Mouse (Mus musculus) hindbrain, embryonic 11.5 days (tissue): ENCODE data around the gene Etv1. TPM values are rescaled to one million over a fixed set of nuclear protein-coding genes. Genes with fewer than 3 reads are reported as not detected.

Source experiments
- ATAC-seq: fragments of 200-750 bp; cut with Nextera tagmentation; 2 replicates; pipeline ENCODE4 v1.8.0; 2017; ENCODE audit warnings: mild to moderate bottlenecking, moderate TSS enrichment, moderate library complexity; ENCODE audit not compliant: low FRiP score
- DNase-seq: peaks from one replicate; pipeline ENCODE4 v3.0.0-alpha.2; 2015; ENCODE audit warnings: low spot score
- H3K27ac ChIP-seq: fragments of 300-500 bp; sonication (generic); 2 replicates; pipeline ENCODE4 v1.5.1; 2014; ENCODE audit warnings: mild to moderate bottlenecking, low read depth, low read length
- H3K27me3 ChIP-seq: fragments of 300-500 bp; sonication (generic); 2 replicates; pipeline ENCODE4 v1.6.1; 2014; ENCODE audit warnings: mild to moderate bottlenecking, low read length, moderate library complexity, mixed read lengths; ENCODE audit not compliant: control insufficient read depth, insufficient read depth
- H3K36me3 ChIP-seq: fragments of 300-500 bp; sonication (generic); 2 replicates; pipeline ENCODE4 v1.6.1; 2014; ENCODE audit warnings: mild to moderate bottlenecking, low read length, moderate library complexity, mixed read lengths; ENCODE audit not compliant: control insufficient read depth, insufficient read depth
- H3K4me1 ChIP-seq: fragments of 300-500 bp; sonication (generic); replicated peaks from 2 replicates; pipeline ENCODE4 v1.6.1; 2014; ENCODE audit warnings: low read length, mixed read lengths; ENCODE audit not compliant: control insufficient read depth, insufficient read depth
- H3K4me2 ChIP-seq: fragments of 300-500 bp; sonication (generic); replicated peaks from 2 replicates; pipeline ENCODE4 v1.6.1; 2014; ENCODE audit warnings: mild to moderate bottlenecking, low read depth, low read length
- H3K4me3 ChIP-seq: fragments of 300-500 bp; sonication (generic); 2 replicates; pipeline ENCODE4 v1.5.1; 2014; ENCODE audit warnings: low read depth, low read length
- H3K9ac ChIP-seq: fragments of 300-500 bp; sonication (generic); 2 replicates; pipeline ENCODE4 v1.6.1; 2014; ENCODE audit warnings: low read depth, low read length
- H3K9me3 ChIP-seq: fragments of 300-500 bp; sonication (generic); 2 replicates; pipeline ENCODE4 v1.6.1; 2016; ENCODE audit warnings: low read length; ENCODE audit not compliant: control insufficient read depth
- WGBS: fragments of 180-500 bp; shearing (Covaris S2); extraction: QIAGEN DNeasy Blood & Tissue Kit; methylation state at CpG from one replicate; pipeline ENCODE4 v1.1.7; 2014; 5-methylcytosine and 5-hydroxymethylcytosine counted together
- polyA plus RNA-seq: library from polyadenylated mRNA; unstranded; fragments of >200 nt; fragmentation: Nextera tagmentation; extraction: Ambion mirVana; gene quantifications from 2 replicates; pipeline ENCODE4 v1.2.1, GENCODE M21; 2014

Gene Etv1
- polyA plus RNA-seq, 1 experiment from 2014 or later = 14.8 TPM

DNA sequence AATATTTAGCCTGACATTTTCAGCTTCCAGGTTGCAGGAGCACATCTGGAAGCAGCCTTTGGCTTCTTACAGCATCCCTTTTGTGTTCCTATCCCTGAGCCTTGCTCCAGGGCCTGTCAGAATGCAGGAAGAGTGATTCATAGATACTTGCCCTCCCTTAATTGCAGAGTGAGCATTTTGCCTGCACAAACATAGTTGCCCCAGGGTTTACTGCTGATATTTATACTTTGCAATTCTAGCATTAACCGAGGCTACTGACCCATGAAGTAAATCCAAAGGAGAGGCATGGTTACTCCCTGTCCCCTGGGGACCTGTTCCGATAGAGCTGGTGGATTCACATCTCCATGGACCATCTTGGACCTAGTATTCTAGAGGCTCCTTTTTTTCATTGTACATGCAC is 14.5 kb downstream of the Etv1 start:
- Histone ChIP-seq H3K36me3 (no peaks in the 10 kb centered on the region), H3K27ac (no peak overlapping the region), H3K9me3 (no peaks in the 10 kb centered on the region), H3K4me3 (no peak overlapping the region), H3K9ac (no peak overlapping the region), H3K4me2 (no peak overlapping the region), H3K4me1 (no peaks in the 10 kb centered on the region), H3K27me3 (no peaks in the 10 kb centered on the region)
- no peak for ATAC-seq
- WGBS = 56% methylated on average over 2 of the region's 2 CpGs
- no peak for DNase-seq

- H3K27ac ChIP-seq = no peak overlapping the region
- no peaks in the 10 kb centered on the region for H3K9me3 ChIP-seq
- no peaks in the 10 kb centered on the region for H3K36me3 ChIP-seq
- no peak overlapping the region for H3K9ac ChIP-seq
- ATAC-seq (no peak), DNase-seq (no peak)
- WGBS = 52% methylated on average over 5 of the region's 5 CpGs
- H3K4me2 ChIP-seq = no peak overlapping the region
- no peak overlapping the region for H3K4me3 ChIP-seq
- no peaks in the 10 kb centered on the region for H3K4me1 ChIP-seq
- no peaks in the 10 kb centered on the region for H3K27me3 ChIP-seq
Observed at GRCm38 (mm10) chr12:38807031-38807430, 27.9 kb downstream of the Etv1 start.

GRCm38 (mm10) chr12:38812392-38812791 is 33.2 kb downstream of the Etv1 start:
- H3K4me3 ChIP-seq = no peak overlapping the region
- no peak for ATAC-seq
- WGBS = 70% methylated on average over 6 of the region's 6 CpGs

GRCm38 (mm10) chr12:38814010-38814786 is 35.0 kb downstream of the Etv1 start:
- no peak overlapping the region for H3K9ac ChIP-seq
- H3K27me3 ChIP-seq = no peaks in the 10 kb centered on the region
- H3K9me3 ChIP-seq = no peaks in the 10 kb centered on the region
- WGBS = 82% methylated on average over 6 of the region's 6 CpGs
- no peaks in the 10 kb centered on the region for H3K4me1 ChIP-seq
- H3K4me2 ChIP-seq = no peak overlapping the region
- H3K36me3 ChIP-seq = no peaks in the 10 kb centered on the region
- no peak for DNase-seq
- no peak overlapping the region for H3K27ac ChIP-seq
- ATAC-seq = no peak
- no peak overlapping the region for H3K4me3 ChIP-seq

More at GRCm38 (mm10) chr12:38812392-38812791, 33.2 kb downstream of the Etv1 start:
- H3K36me3 ChIP-seq = no peaks in the 10 kb centered on the region
- no peaks in the 10 kb centered on the region for H3K4me1 ChIP-seq
- no peaks in the 10 kb centered on the region for H3K27me3 ChIP-seq
- H3K27ac ChIP-seq = no peak overlapping the region
- no peak for DNase-seq
- H3K4me2 ChIP-seq = no peak overlapping the region
- H3K9me3 ChIP-seq = no peaks in the 10 kb centered on the region
- H3K9ac ChIP-seq = no peak overlapping the region

DNA sequence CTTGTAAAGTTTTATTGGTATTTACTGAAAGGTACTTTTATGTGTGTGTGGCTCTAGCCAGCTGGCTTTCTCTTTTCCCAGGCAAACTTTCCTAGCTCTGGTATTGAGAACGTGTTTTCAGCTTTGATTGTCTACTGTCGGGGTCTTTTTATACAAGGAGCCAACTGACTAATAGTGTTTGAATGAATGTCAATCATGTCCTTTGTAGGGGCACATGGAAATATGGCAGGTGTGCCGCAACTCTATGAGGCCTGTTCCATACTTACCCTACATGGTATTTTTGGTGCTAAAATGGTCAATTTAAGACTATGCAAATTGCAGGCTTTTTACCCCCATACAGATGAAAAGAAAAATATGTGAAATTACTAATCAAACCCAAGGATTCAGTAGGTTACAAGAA is 37.1 kb downstream of the Etv1 start:
- 68% methylated on average over 3 of the region's 3 CpGs for WGBS
- H3K4me2 ChIP-seq = no peak overlapping the region
- no peaks in the 10 kb centered on the region for H3K27me3 ChIP-seq
- H3K36me3 ChIP-seq = no peaks in the 10 kb centered on the region
- H3K4me1 ChIP-seq = no peaks in the 10 kb centered on the region
- no peaks in the 10 kb centered on the region for H3K9me3 ChIP-seq
- H3K9ac ChIP-seq = no peak overlapping the region
- no peak overlapping the region for H3K4me3 ChIP-seq
- H3K27ac ChIP-seq = no peak overlapping the region
- DNase-seq = no peak
- ATAC-seq = no peak

- DNase-seq (no peak), ATAC-seq (no peak)
- H3K9ac ChIP-seq = no peak overlapping the region
- no peak overlapping the region for H3K4me3 ChIP-seq
- H3K36me3 ChIP-seq = no peaks in the 10 kb centered on the region
- no peak overlapping the region for H3K27ac ChIP-seq
- 87% methylated on average over 2 of the region's 2 CpGs for WGBS
- H3K4me1 ChIP-seq = no peaks in the 10 kb centered on the region
- H3K4me2 ChIP-seq = no peak overlapping the region
- H3K9me3 ChIP-seq = no peaks in the 10 kb centered on the region
- H3K27me3 ChIP-seq = no peaks in the 10 kb centered on the region
Observed at GRCm38 (mm10) chr12:38818320-38818719, 39.1 kb downstream of the Etv1 start.

DNA sequence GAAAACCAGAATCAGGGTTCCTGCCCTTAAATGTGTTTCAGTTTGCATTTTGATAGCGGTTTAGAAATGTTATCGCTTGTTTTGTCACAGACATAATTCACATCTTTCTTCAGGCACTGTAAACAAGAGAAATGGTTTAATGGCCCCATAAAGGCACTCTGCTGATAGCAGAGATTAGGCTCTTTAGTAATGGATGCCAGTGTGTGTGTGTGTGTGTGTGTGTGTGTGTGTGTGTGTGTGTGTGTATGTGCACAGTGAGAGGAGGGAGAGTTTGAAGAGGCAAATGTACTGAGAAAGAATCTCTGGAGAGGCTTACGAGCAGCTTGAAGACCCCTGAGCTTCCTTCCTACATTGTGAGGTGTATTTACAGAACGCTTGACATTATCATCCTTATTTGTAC is 41.5 kb downstream of the Etv1 start:
- no peaks in the 10 kb centered on the region for H3K36me3 ChIP-seq
- H3K4me1 ChIP-seq = no peaks in the 10 kb centered on the region
- H3K9ac ChIP-seq = no peak overlapping the region
- ATAC-seq (no peak), DNase-seq (no peak)
- H3K9me3 ChIP-seq = no peaks in the 10 kb centered on the region
- no peak overlapping the region for H3K4me2 ChIP-seq
- H3K27me3 ChIP-seq = no peaks in the 10 kb centered on the region
- H3K4me3 ChIP-seq = no peak overlapping the region
- H3K27ac ChIP-seq = no peak overlapping the region
- 93% methylated on average over 4 of the region's 4 CpGs for WGBS

GRCm38 (mm10) chr12:38824405-38824804 is 45.2 kb downstream of the Etv1 start:
- Histone ChIP-seq H3K27me3 (no peaks in the 10 kb centered on the region), H3K9ac (no peak overlapping the region), H3K27ac (no peak overlapping the region), H3K4me3 (no peak overlapping the region), H3K9me3 (no peaks in the 10 kb centered on the region), H3K4me1 (no peaks in the 10 kb centered on the region), H3K36me3 (no peaks in the 10 kb centered on the region), H3K4me2 (no peak overlapping the region)
- no peak for ATAC-seq
- no peak for DNase-seq
- WGBS = 88% methylated on average over 10 of the region's 10 CpGs

GRCm38 (mm10) chr12:38832981-38833380 is 53.8 kb downstream of the Etv1 start:
- 95% methylated on average over 10 of the region's 10 CpGs for WGBS
- Histone ChIP-seq H3K9ac (no peak overlapping the region), H3K36me3 (no peaks in the 10 kb centered on the region), H3K4me2 (no peak overlapping the region), H3K27ac (no peak overlapping the region), H3K9me3 (no peaks in the 10 kb centered on the region), H3K4me1 (no peaks in the 10 kb centered on the region), H3K4me3 (no peak overlapping the region), H3K27me3 (no peaks in the 10 kb centered on the region)
- no peak for ATAC-seq
- no peak for DNase-seq
